Mouse (Mus musculus) MEL-GATA-1-ER (cell line): Measurements from ENCODE around the gene Taok2.
A peak's percentile ranks its signal among the peaks of the same experiment; 100 is the strongest.

Experiments
- DNase-seq: peaks from one replicate; pipeline ENCODE4 v3.0.0-alpha.2; 2012; ENCODE audit warnings: low read depth; ENCODE audit errors: extremely low read depth

The Taok2 gene

GRCm38 (mm10) chr7:126870520-126870891 is 14.0 kb downstream of the Taok2 start:
- no peak for DNase-seq

GRCm38 (mm10) chr7:126869780-126870519 is 14.6 kb downstream of the Taok2 start:
- DNase-seq: no peak

GRCm38 (mm10) chr7:126868003-126868402 is 16.5 kb downstream of the Taok2 start:
- no peak for DNase-seq

- DNase-seq: no peak
Measured at GRCm38 (mm10) chr7:126867534-126867933, 17.0 kb downstream of the Taok2 start.

- no peak for DNase-seq
Measured at GRCm38 (mm10) chr7:126863791-126864190, 20.7 kb downstream of the Taok2 start.

- DNase-seq: peak; percentile 83
Measured at GRCm38 (mm10) chr7:126862147-126862784, 22.2 kb downstream of the Taok2 start, which contains the start of gene Ino80e. Gene Ino80e, minus strand, starts transcription at chr7:126862377.

- DNase-seq: peak; percentile 86
Measured at GRCm38 (mm10) chr7:126861429-126862130, 22.9 kb downstream of the Taok2 start, which contains the start of gene Hirip3. Gene Hirip3, plus strand, starts transcription at chr7:126861972.

GRCm38 (mm10) chr7:126860987-126861386 is 23.5 kb downstream of the Taok2 start:
- DNase-seq: peak; percentile 51

- no peak for DNase-seq
Measured at GRCm38 (mm10) chr7:126856741-126857420, 27.6 kb downstream of the Taok2 start.

- DNase-seq: no peak
Measured at GRCm38 (mm10) chr7:126855641-126856040, 28.9 kb downstream of the Taok2 start.

GRCm38 (mm10) chr7:126853454-126853853 is 31.0 kb downstream of the Taok2 start:
- DNase-seq: no peak

GRCm38 (mm10) chr7:126851192-126851591 is 33.3 kb downstream of the Taok2 start:
- no peak for DNase-seq

- DNase-seq: no peak
Measured at GRCm38 (mm10) chr7:126850161-126850560, 34.3 kb downstream of the Taok2 start.

- DNase-seq: no peak
Measured at GRCm38 (mm10) chr7:126848794-126849193, 35.7 kb downstream of the Taok2 start.

- no peak for DNase-seq
Measured at GRCm38 (mm10) chr7:126847421-126848398, 36.8 kb downstream of the Taok2 start.

GRCm38 (mm10) chr7:126847116-126847420 is 37.4 kb downstream of the Taok2 start, which contains the start of gene Doc2a:
Gene Doc2a, plus strand, starts transcription at chr7:126847416.
- no peak for DNase-seq

- no peak for DNase-seq
Measured at GRCm38 (mm10) chr7:126845516-126845915, 39.0 kb downstream of the Taok2 start.

- no peak for DNase-seq
Measured at GRCm38 (mm10) chr7:126843276-126843675, 41.2 kb downstream of the Taok2 start.

- no peak for DNase-seq
Measured at GRCm38 (mm10) chr7:126833294-126833693, 51.2 kb downstream of the Taok2 start.

- DNase-seq: peak; percentile 91
Measured at GRCm38 (mm10) chr7:126832036-126832598, 52.4 kb downstream of the Taok2 start.
